Comparison of ENCODE assay signal across 14 mouse cellular contexts in genomic region chr2:92519396-92519795, GRCm38 (mm10).
"Had no signal": no experiment of that assay in that cellular context is flagged by ENCODE, and none has a peak within 500 bp of the region (broad histone marks: within the 10 kb centered on the region; RNA-seq: fewer than 3 reads in every experiment).

No protein-coding gene starts in this region.

- H3K4me2 ChIP-seq: limb, embryonic 13.5 days; midbrain, embryonic 12.5 days had no signal

- H3K27me3 ChIP-seq: limb, embryonic 13.5 days; midbrain, embryonic 12.5 days had no signal

- H3K27ac ChIP-seq: layer of hippocampus, adult 2 months; limb, embryonic 13.5 days; liver, embryonic 14.5 days; midbrain, embryonic 12.5 days had no signal

- H3K4me1 ChIP-seq: midbrain, embryonic 12.5 days had no signal

- H3K9me3 ChIP-seq: limb, embryonic 13.5 days; midbrain, embryonic 12.5 days had no signal

- DNase-seq: kidney, adult 18-20 months; kidney, postnatal 10 days; kidney, postnatal 4 days; lung, adult 18-20 months; lung, postnatal 36 days; retina, postnatal 1 day; right cerebral cortex, postnatal 4 days; spleen, adult 18-20 months; thymus, postnatal 36 days had no signal

- ATAC-seq: midbrain, embryonic 16.5 days had no signal

- H3K36me3 ChIP-seq: limb, embryonic 13.5 days; midbrain, embryonic 12.5 days had no signal

- H3K4me3 ChIP-seq: layer of hippocampus, adult 2 months; limb, embryonic 13.5 days; midbrain, embryonic 12.5 days had no signal

- H3K9ac ChIP-seq: limb, embryonic 13.5 days; liver, embryonic 14.5 days; midbrain, embryonic 12.5 days had no signal
